Mouse (Mus musculus): ENCODE results near the gene Snrnp25. TPM values are rescaled to one million over a fixed set of nuclear protein-coding genes. Genes with fewer than 3 reads are reported as not detected.

The Snrnp25 gene
- polyA plus RNA-seq, 1 experiment from 2014 or later: 44.4 TPM

GRCm38 (mm10) chr11:32225222-32226104 is 20.2 kb downstream of the Snrnp25 start:
- H3K4me1 ChIP-seq (replicated peaks): peaks cover 56% of the 10 kb centered on the region
- 46% methylated on average over 7 of the region's 7 CpGs for WGBS
- H3K9me3 ChIP-seq (replicated peaks): no peaks in the 10 kb centered on the region
- peak overlapping the region; percentile 22; the same call in 1 of the 2 replicates for H3K4me2 ChIP-seq
- ATAC-seq (ENCODE audit: insufficient number of reproducible peaks, low FRiP score): no peak
- no peaks in the 10 kb centered on the region for H3K27me3 ChIP-seq (replicated peaks)
- H3K36me3 ChIP-seq: peaks cover 24% of the 10 kb centered on the region
- H3K9ac ChIP-seq: peak overlapping the region; percentile 34; the same call in 1 of the 2 replicates
- no peak overlapping the region for H3K4me3 ChIP-seq
- peak overlapping the region; percentile 88 for H3K27ac ChIP-seq (ENCODE audit: poor library complexity, severe bottlenecking)

GRCm38 (mm10) chr11:32226124-32226871 is 21.1 kb downstream of the Snrnp25 start, which contains the start of gene Mpg:
Gene Mpg (plus strand): TSS chr11:32226505.
- no peaks in the 10 kb centered on the region for H3K27me3 ChIP-seq (replicated peaks)
- no peaks in the 10 kb centered on the region for H3K9me3 ChIP-seq (replicated peaks)
- H3K4me2 ChIP-seq: peak within 1 kb of the TSS; percentile 82
- 3% methylated on average over 47 of the region's 47 CpGs for WGBS
- ATAC-seq (ENCODE audit: insufficient number of reproducible peaks, low FRiP score): peak; percentile 80
- peak within 1 kb of the TSS; percentile 72 for H3K4me3 ChIP-seq
- peak within 1 kb of the TSS; percentile 88 for H3K9ac ChIP-seq
- peaks cover 32% of the 10 kb centered on the region for H3K36me3 ChIP-seq
- H3K4me1 ChIP-seq (replicated peaks): peaks cover 50% of the 10 kb centered on the region
- peak within 1 kb of the TSS; percentile 88 for H3K27ac ChIP-seq (ENCODE audit: poor library complexity, severe bottlenecking)

- Histone ChIP-seq H3K36me3 (peaks cover 40% of the 10 kb centered on the region), H3K4me3 (peak overlapping the region; percentile 72), H3K9me3 (replicated peaks) (no peaks in the 10 kb centered on the region), H3K4me2 (peak overlapping the region; percentile 82), H3K4me1 (replicated peaks) (peaks cover 50% of the 10 kb centered on the region), H3K27ac (ENCODE audit: poor library complexity, severe bottlenecking) (peak overlapping the region; percentile 88; the same call in 1 of the 2 replicates), H3K27me3 (replicated peaks) (no peaks in the 10 kb centered on the region), H3K9ac (peak overlapping the region; percentile 88)
- WGBS: 28% methylated on average over 1 of the region's 1 CpGs
- no peak for ATAC-seq (ENCODE audit: insufficient number of reproducible peaks, low FRiP score)
Measured at GRCm38 (mm10) chr11:32227041-32227440, 21.8 kb downstream of the Snrnp25 start.

- peaks cover 45% of the 10 kb centered on the region for H3K4me1 ChIP-seq (replicated peaks)
- no peak overlapping the region for H3K4me3 ChIP-seq
- H3K9ac ChIP-seq: no peak overlapping the region
- H3K27ac ChIP-seq (ENCODE audit: poor library complexity, severe bottlenecking): no peak overlapping the region
- H3K9me3 ChIP-seq (replicated peaks): no peaks in the 10 kb centered on the region
- peak overlapping the region; percentile 82; the same call in 1 of the 2 replicates for H3K4me2 ChIP-seq
- 83% methylated on average over 9 of the region's 9 CpGs for WGBS
- no peaks in the 10 kb centered on the region for H3K27me3 ChIP-seq (replicated peaks)
- H3K36me3 ChIP-seq: peaks cover 45% of the 10 kb centered on the region
- ATAC-seq (ENCODE audit: insufficient number of reproducible peaks, low FRiP score): no peak
Measured at GRCm38 (mm10) chr11:32227555-32227954, 22.3 kb downstream of the Snrnp25 start.

GRCm38 (mm10) chr11:32228292-32228845 is 23.2 kb downstream of the Snrnp25 start:
- Histone ChIP-seq H3K27ac (ENCODE audit: poor library complexity, severe bottlenecking) (no peak overlapping the region), H3K36me3 (peaks cover 53% of the 10 kb centered on the region), H3K9me3 (replicated peaks) (no peaks in the 10 kb centered on the region), H3K4me1 (replicated peaks) (peaks cover 37% of the 10 kb centered on the region), H3K4me2 (no peak overlapping the region), H3K27me3 (replicated peaks) (no peaks in the 10 kb centered on the region), H3K9ac (no peak overlapping the region), H3K4me3 (no peak overlapping the region)
- WGBS: 88% methylated on average over 3 of the region's 3 CpGs
- ATAC-seq (ENCODE audit: insufficient number of reproducible peaks, low FRiP score): no peak

- Histone ChIP-seq H3K4me2 (no peak overlapping the region), H3K4me1 (replicated peaks) (peaks cover 20% of the 10 kb centered on the region), H3K4me3 (no peak overlapping the region), H3K27ac (ENCODE audit: poor library complexity, severe bottlenecking) (no peak overlapping the region), H3K9me3 (replicated peaks) (no peaks in the 10 kb centered on the region), H3K36me3 (peaks cover 70% of the 10 kb centered on the region), H3K9ac (no peak overlapping the region), H3K27me3 (replicated peaks) (no peaks in the 10 kb centered on the region)
- 82% methylated on average over 4 of the region's 4 CpGs for WGBS
- ATAC-seq (ENCODE audit: insufficient number of reproducible peaks, low FRiP score): no peak
Measured at GRCm38 (mm10) chr11:32230220-32230619, 25.0 kb downstream of the Snrnp25 start.

GRCm38 (mm10) chr11:32231125-32231524 is 25.9 kb downstream of the Snrnp25 start:
- ATAC-seq (ENCODE audit: insufficient number of reproducible peaks, low FRiP score): no peak
- H3K36me3 ChIP-seq: peaks cover 70% of the 10 kb centered on the region

GRCm38 (mm10) chr11:32232848-32233247 is 27.6 kb downstream of the Snrnp25 start:
- Histone ChIP-seq H3K9me3 (replicated peaks) (no peaks in the 10 kb centered on the region), H3K27ac (ENCODE audit: poor library complexity, severe bottlenecking) (no peak overlapping the region), H3K9ac (no peak overlapping the region), H3K36me3 (peaks cover 74% of the 10 kb centered on the region), H3K27me3 (replicated peaks) (no peaks in the 10 kb centered on the region), H3K4me1 (replicated peaks) (peaks cover 16% of the 10 kb centered on the region; the same call in 1 of the 2 replicates), H3K4me3 (no peak overlapping the region), H3K4me2 (no peak overlapping the region)
- ATAC-seq (ENCODE audit: insufficient number of reproducible peaks, low FRiP score): no peak
- 84% methylated on average over 10 of the region's 10 CpGs for WGBS

More at GRCm38 (mm10) chr11:32231125-32231524, 25.9 kb downstream of the Snrnp25 start:
- no peak overlapping the region for H3K27ac ChIP-seq (ENCODE audit: poor library complexity, severe bottlenecking)
- H3K4me1 ChIP-seq (replicated peaks): peaks cover 19% of the 10 kb centered on the region
- no peak overlapping the region for H3K4me3 ChIP-seq
- no peaks in the 10 kb centered on the region for H3K27me3 ChIP-seq (replicated peaks)
- H3K9me3 ChIP-seq (replicated peaks): no peaks in the 10 kb centered on the region
- 84% methylated on average over 2 of the region's 2 CpGs for WGBS
- no peak overlapping the region for H3K4me2 ChIP-seq
- H3K9ac ChIP-seq: no peak overlapping the region

- WGBS: 87% methylated on average over 3 of the region's 3 CpGs
- no peak for ATAC-seq (ENCODE audit: insufficient number of reproducible peaks, low FRiP score)
- peaks cover 68% of the 10 kb centered on the region for H3K36me3 ChIP-seq
Measured at GRCm38 (mm10) chr11:32233895-32234294, 28.7 kb downstream of the Snrnp25 start.

GRCm38 (mm10) chr11:32234816-32235485 is 29.7 kb downstream of the Snrnp25 start:
- Histone ChIP-seq H3K4me3 (no peak overlapping the region), H3K36me3 (peaks cover 65% of the 10 kb centered on the region), H3K9ac (0 out of 2 replicates have a peak overlapping the region, but pooled peaks have one; percentile 5), H3K9me3 (replicated peaks) (no peaks in the 10 kb centered on the region), H3K27ac (ENCODE audit: poor library complexity, severe bottlenecking) (no peak overlapping the region), H3K4me2 (no peak overlapping the region), H3K27me3 (replicated peaks) (no peaks in the 10 kb centered on the region), H3K4me1 (replicated peaks) (peaks cover 17% of the 10 kb centered on the region; the same call in 1 of the 2 replicates)
- ATAC-seq (ENCODE audit: insufficient number of reproducible peaks, low FRiP score): no peak
- 87% methylated on average over 6 of the region's 6 CpGs for WGBS

More at GRCm38 (mm10) chr11:32233895-32234294, 28.7 kb downstream of the Snrnp25 start:
- H3K27me3 ChIP-seq (replicated peaks): no peaks in the 10 kb centered on the region
- H3K4me3 ChIP-seq: no peak overlapping the region
- H3K27ac ChIP-seq (ENCODE audit: poor library complexity, severe bottlenecking): no peak overlapping the region
- no peaks in the 10 kb centered on the region for H3K9me3 ChIP-seq (replicated peaks)
- no peak overlapping the region for H3K9ac ChIP-seq
- no peak overlapping the region for H3K4me2 ChIP-seq
- peaks cover 17% of the 10 kb centered on the region; the same call in 1 of the 2 replicates for H3K4me1 ChIP-seq (replicated peaks)

All from heart, embryonic 12.5 days (tissue).